Mouse (Mus musculus) forebrain, embryonic 14.5 days (tissue): ENCODE data around the gene Slc32a1. TPM values are rescaled to one million over a fixed set of nuclear protein-coding genes. Genes with fewer than 3 reads are reported as not detected.

Experiments
- ATAC-seq: fragments of 200-750 bp; cut with Nextera tagmentation; 2 replicates; pipeline ENCODE4 v1.8.0; 2017; ENCODE audit warnings: mild to moderate bottlenecking, moderate library complexity
- DNase-seq: peaks from one replicate; pipeline ENCODE4 v3.0.0-alpha.2; 2015; ENCODE audit warnings: low spot score
- H3K27ac ChIP-seq: fragments of 300-500 bp; sonication (generic); 2 replicates; pipeline ENCODE4 v1.5.1; 2014; ENCODE audit warnings: low read depth, mild to moderate bottlenecking, control low read depth, low read length, moderate library complexity
- H3K27me3 ChIP-seq: fragments of 300-500 bp; sonication (generic); replicated peaks from 2 replicates; pipeline ENCODE4 v1.6.1; 2014; ENCODE audit warnings: low read length, control low read depth, mixed read lengths; ENCODE audit not compliant: control insufficient read depth, insufficient read depth
- H3K36me3 ChIP-seq: fragments of 300-500 bp; sonication (generic); 2 replicates; pipeline ENCODE4 v1.6.1; 2014; ENCODE audit warnings: low read length, control low read depth; ENCODE audit not compliant: control insufficient read depth, insufficient read depth
- H3K4me1 ChIP-seq: fragments of 300-500 bp; sonication (generic); 2 replicates; pipeline ENCODE4 v1.6.1; 2014; ENCODE audit warnings: antibody characterized with exemption, low read length, control low read depth; ENCODE audit not compliant: control insufficient read depth, insufficient read depth
- H3K4me2 ChIP-seq: fragments of 300-500 bp; sonication (generic); 2 replicates; pipeline ENCODE4 v1.6.1; 2014; ENCODE audit warnings: mild to moderate bottlenecking, control low read depth, low read length
- H3K4me3 ChIP-seq: fragments of 300-500 bp; sonication (generic); 2 replicates; pipeline ENCODE4 v1.5.1; 2014; ENCODE audit warnings: low read depth, low read length, control low read depth
- H3K9ac ChIP-seq: fragments of 300-500 bp; sonication (generic); 2 replicates; pipeline ENCODE4 v1.6.1; 2014; ENCODE audit warnings: mild to moderate bottlenecking, low read length, control low read depth, moderate library complexity
- H3K9me3 ChIP-seq: fragments of 300-500 bp; sonication (generic); replicated peaks from 2 replicates; pipeline ENCODE4 v1.6.1; 2016; ENCODE audit warnings: low read length, control low read depth, mixed read lengths; ENCODE audit not compliant: control insufficient read depth
- WGBS: fragments of 180-500 bp; shearing (Covaris S2); extraction: QIAGEN DNeasy Blood & Tissue Kit; methylation state at CpG from one replicate; pipeline ENCODE4 v1.1.7; 2014; 5-methylcytosine and 5-hydroxymethylcytosine counted together
- polyA plus RNA-seq: library from polyadenylated mRNA; unstranded; fragments of >200 nt; fragmentation: Nextera tagmentation; extraction: Ambion mirVana; gene quantifications from 2 replicates; pipeline ENCODE4 v1.2.1, GENCODE M21; 2014

The Slc32a1 gene
- polyA plus RNA-seq, 1 experiment from 2014 or later = 4.6 TPM

GRCm38 (mm10) chr2:158590495-158590894 is 20.1 kb upstream of the Slc32a1 start:
- H3K27ac ChIP-seq = no peak overlapping the region
- no peak overlapping the region for H3K9ac ChIP-seq
- H3K27me3 ChIP-seq = no peaks in the 10 kb centered on the region
- H3K4me3 ChIP-seq = no peak overlapping the region
- DNase-seq = no peak
- H3K4me2 ChIP-seq = no peak overlapping the region
- no peaks in the 10 kb centered on the region for H3K9me3 ChIP-seq
- no peaks in the 10 kb centered on the region for H3K36me3 ChIP-seq
- 41% methylated on average over 3 of the region's 3 CpGs for WGBS
- H3K4me1 ChIP-seq = peaks cover 33% of the 10 kb centered on the region
- ATAC-seq = no peak

DNA sequence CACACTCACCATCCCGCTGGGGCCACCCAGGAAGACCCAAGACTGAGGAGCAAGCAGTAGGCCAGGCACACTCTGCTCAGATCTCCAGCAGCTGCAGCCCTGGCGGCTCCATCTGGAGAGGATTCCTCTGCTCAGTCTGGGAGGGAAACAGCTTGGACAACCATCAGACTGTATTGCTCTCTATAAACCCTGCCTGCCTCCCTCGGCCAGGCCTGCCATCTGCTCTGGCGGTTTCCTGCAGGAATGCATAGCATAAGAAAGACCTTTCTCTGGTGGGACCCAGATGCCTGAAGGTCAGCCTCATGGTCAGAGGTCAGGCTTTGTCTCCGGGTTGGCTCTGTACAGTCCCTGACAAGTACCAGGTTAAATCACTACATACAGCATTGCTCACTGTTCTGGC is 19.3 kb upstream of the Slc32a1 start:
- Histone ChIP-seq H3K9ac (no peak overlapping the region), H3K36me3 (no peaks in the 10 kb centered on the region), H3K27me3 (no peaks in the 10 kb centered on the region), H3K4me1 (peaks cover 39% of the 10 kb centered on the region), H3K27ac (no peak overlapping the region), H3K4me3 (no peak overlapping the region), H3K4me2 (no peak overlapping the region), H3K9me3 (no peaks in the 10 kb centered on the region)
- no peak for DNase-seq
- peak; percentile 33; the same call in 1 of the 2 replicates for ATAC-seq
- 66% methylated on average over 5 of the region's 5 CpGs for WGBS

DNA sequence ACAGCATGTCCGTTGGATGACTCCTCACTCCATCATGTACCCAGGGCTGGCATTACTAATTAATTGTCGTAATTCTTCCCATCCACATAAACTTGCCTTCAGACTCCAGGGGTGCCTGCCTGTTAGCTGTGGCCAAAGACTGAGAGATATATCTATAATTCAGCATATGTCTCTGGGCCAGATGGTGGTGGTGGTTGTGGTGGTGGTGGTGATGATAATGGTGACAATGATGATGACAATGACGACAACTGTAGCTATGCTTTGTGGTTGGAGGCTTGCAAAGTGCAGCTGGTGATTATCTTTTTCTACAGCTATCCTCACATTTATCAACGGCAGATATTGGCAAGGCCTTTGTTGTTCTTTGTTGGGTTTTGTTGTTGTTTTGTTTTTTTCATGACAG is 17.2 kb upstream of the Slc32a1 start:
- Histone ChIP-seq H3K27ac (no peak overlapping the region), H3K4me2 (no peak overlapping the region), H3K27me3 (no peaks in the 10 kb centered on the region), H3K4me1 (peaks cover 33% of the 10 kb centered on the region), H3K9me3 (no peaks in the 10 kb centered on the region), H3K4me3 (no peak overlapping the region), H3K9ac (no peak overlapping the region), H3K36me3 (no peaks in the 10 kb centered on the region)
- DNase-seq (no peak), ATAC-seq (no peak)
- WGBS = 79% methylated on average over 4 of the region's 4 CpGs

DNA sequence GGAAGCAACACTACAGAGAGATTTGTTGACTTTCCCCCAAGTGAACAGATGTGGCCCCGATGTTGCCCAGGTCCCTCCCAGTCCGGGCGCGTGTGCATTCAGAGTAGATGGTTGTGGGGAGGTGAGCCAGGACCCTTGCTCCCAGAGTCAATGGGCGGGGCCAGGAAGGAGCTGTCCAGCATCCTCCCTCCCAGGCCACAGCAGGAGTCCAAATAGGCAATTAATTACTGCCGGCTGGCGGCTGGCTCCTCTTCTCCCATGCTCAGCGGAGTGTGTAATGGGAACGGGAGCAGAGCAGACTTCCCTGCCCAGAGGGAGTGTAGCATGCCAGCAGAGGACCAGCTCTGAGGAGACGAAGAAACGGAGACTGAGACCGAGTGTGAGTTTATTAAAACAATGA is 15.5 kb upstream of the Slc32a1 start:
- Histone ChIP-seq H3K9me3 (no peaks in the 10 kb centered on the region), H3K27me3 (no peaks in the 10 kb centered on the region), H3K4me2 (peak overlapping the region; percentile 41), H3K4me3 (no peak overlapping the region), H3K36me3 (no peaks in the 10 kb centered on the region), H3K9ac (peak overlapping the region; percentile 46), H3K27ac (peak overlapping the region; percentile 58; the same call in 1 of the 2 replicates), H3K4me1 (peaks cover 19% of the 10 kb centered on the region)
- WGBS = 1% methylated on average over 12 of the region's 12 CpGs
- ATAC-seq = peak; percentile 71
- DNase-seq = peak; percentile 83

GRCm38 (mm10) chr2:158595577-158595976 is 15.0 kb upstream of the Slc32a1 start:
- no peak overlapping the region for H3K4me3 ChIP-seq
- no peaks in the 10 kb centered on the region for H3K36me3 ChIP-seq
- peak overlapping the region; percentile 46 for H3K9ac ChIP-seq
- H3K4me2 ChIP-seq = peak overlapping the region; percentile 41
- WGBS = 12% methylated on average over 7 of the region's 7 CpGs
- no peak for DNase-seq
- H3K9me3 ChIP-seq = no peaks in the 10 kb centered on the region
- H3K4me1 ChIP-seq = peaks cover 17% of the 10 kb centered on the region
- no peak for ATAC-seq
- no peaks in the 10 kb centered on the region; the same call in 1 of the 2 replicates for H3K27me3 ChIP-seq
- H3K27ac ChIP-seq = peak overlapping the region; percentile 58; the same call in 1 of the 2 replicates

- Histone ChIP-seq H3K27me3 (no peaks in the 10 kb centered on the region; the same call in 1 of the 2 replicates), H3K4me2 (no peak overlapping the region), H3K4me1 (peaks cover 16% of the 10 kb centered on the region; the same call in 1 of the 2 replicates), H3K36me3 (no peaks in the 10 kb centered on the region), H3K9me3 (no peaks in the 10 kb centered on the region), H3K4me3 (no peak overlapping the region), H3K9ac (no peak overlapping the region), H3K27ac (no peak overlapping the region)
- DNase-seq (no peak), ATAC-seq (no peak)
- 72% methylated on average over 1 of the region's 1 CpGs for WGBS
Measured at GRCm38 (mm10) chr2:158596803-158597202, 13.8 kb upstream of the Slc32a1 start.

DNA sequence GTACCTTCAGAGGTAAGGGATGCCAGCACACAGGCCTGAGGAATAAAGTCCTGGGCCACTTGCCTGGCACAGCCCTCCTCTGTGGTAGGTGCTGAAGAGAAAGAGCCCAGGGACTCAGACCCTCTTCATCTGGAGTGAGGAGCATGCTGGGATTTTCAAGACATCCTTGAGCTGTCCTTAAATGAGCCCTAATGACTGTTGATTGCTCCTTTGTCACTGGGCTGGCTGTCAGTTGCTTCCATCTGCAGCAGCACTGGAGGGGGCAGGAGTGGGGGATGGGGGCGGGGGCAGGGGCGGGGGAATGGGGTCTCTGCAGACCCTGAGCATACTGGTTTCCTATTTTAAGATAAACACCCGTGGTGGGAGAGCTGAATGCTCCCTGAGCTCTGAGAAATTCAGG is 10.1 kb upstream of the Slc32a1 start:
- H3K4me3 ChIP-seq = no peak overlapping the region
- H3K4me2 ChIP-seq = no peak overlapping the region
- DNase-seq = no peak
- 13% methylated on average over 3 of the region's 3 CpGs for WGBS
- H3K4me1 ChIP-seq = peaks cover 11% of the 10 kb centered on the region
- ATAC-seq = peak; percentile 74
- peak overlapping the region; percentile 69 for H3K27ac ChIP-seq
- H3K36me3 ChIP-seq = no peaks in the 10 kb centered on the region
- H3K9me3 ChIP-seq = no peaks in the 10 kb centered on the region
- no peaks in the 10 kb centered on the region; the same call in 1 of the 2 replicates for H3K27me3 ChIP-seq
- no peak overlapping the region for H3K9ac ChIP-seq

DNA sequence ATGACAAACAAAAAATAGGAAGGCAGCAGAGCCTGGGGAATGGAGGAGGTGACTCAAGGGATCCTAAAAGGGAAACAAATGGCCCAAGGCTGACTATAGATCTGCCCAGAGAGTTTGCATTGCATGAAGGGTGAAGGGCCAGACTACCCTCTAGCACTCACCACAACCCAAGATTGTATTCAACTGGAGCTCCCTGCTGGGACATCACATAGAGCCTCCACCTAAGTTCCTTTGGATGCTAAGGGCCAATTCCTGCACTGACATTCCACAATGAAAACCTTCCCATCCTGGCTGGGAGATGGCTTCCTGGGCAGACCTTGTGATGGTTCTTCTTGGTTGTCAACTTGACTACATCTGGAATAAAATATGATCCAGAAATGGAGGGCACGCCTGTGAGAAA is 9.2 kb upstream of the Slc32a1 start:
- DNase-seq (no peak), ATAC-seq (no peak)
- 93% methylated on average over 1 of the region's 1 CpGs for WGBS
- no peak overlapping the region for H3K4me2 ChIP-seq
- H3K9ac ChIP-seq = no peak overlapping the region
- H3K36me3 ChIP-seq = no peaks in the 10 kb centered on the region
- H3K27me3 ChIP-seq = no peaks in the 10 kb centered on the region; the same call in 1 of the 2 replicates
- H3K4me1 ChIP-seq = peaks cover 8% of the 10 kb centered on the region
- peak overlapping the region; percentile 46; the same call in 1 of the 2 replicates for H3K27ac ChIP-seq
- no peak overlapping the region for H3K4me3 ChIP-seq
- H3K9me3 ChIP-seq = no peaks in the 10 kb centered on the region

DNA sequence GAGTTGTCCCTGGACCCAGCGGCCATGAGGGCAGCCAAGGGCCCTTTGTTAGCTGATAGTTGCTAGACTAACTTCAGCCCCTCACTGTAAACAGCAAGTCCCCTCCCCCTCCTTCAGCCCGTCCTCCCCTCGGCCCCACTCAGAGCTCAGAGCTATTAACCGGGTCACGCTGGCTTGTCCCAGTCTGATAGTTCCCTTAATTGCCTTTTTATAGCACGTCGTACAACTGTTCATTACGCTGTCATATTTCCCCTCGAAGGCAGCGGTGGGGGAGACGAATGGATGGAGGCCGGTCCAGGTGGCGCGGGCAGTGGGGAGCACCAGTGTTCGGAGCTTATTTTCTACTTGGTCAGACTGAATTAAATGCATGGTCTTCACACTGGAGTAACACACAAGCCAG is 7.9 kb upstream of the Slc32a1 start:
- Histone ChIP-seq H3K4me1 (peaks cover 8% of the 10 kb centered on the region), H3K36me3 (no peaks in the 10 kb centered on the region), H3K27me3 (peaks cover 6% of the 10 kb centered on the region), H3K4me3 (peak overlapping the region; percentile 8; the same call in 1 of the 2 replicates), H3K9me3 (no peaks in the 10 kb centered on the region), H3K27ac (peak overlapping the region; percentile 40), H3K4me2 (peak overlapping the region; percentile 40), H3K9ac (peak overlapping the region; percentile 25; the same call in 1 of the 2 replicates)
- ATAC-seq = peak; percentile 19; the same call in 1 of the 2 replicates
- DNase-seq = no peak
- WGBS = 25% methylated on average over 15 of the region's 15 CpGs
